Mouse (Mus musculus): Measurements from ENCODE around the gene Ganab.

GRCm38 (mm10) chr19:8929224-8930088 is 31.6 kb downstream of the Ganab start, which contains the start of the genes Rom1 and Eml3:
- TF ChIP-seq POLR2A (IDR thresholded peaks at IDR 0.05; ENCODE audit: low read depth, low read length) (0 out of 2 replicates have a peak, but pooled peaks have one; percentile 49), CTCF (IDR thresholded peaks at IDR 0.05; ENCODE audit: extremely low read depth, insufficient read length, insufficient replicate concordance, low read depth, low read length) (no peak)

Measured in small intestine, adult 2 months (tissue).